Mouse (Mus musculus): ENCODE results near the gene Nfasc. TPM values are rescaled to one million over a fixed set of nuclear protein-coding genes. Genes with fewer than 3 reads are reported as not detected.

Nfasc gene
- polyA plus RNA-seq, 1 experiment from 2014 or later: 0.24 TPM

GRCm38 (mm10) chr1:132598024-132598423 lies 143.6 kb downstream of the Nfasc start:
- H3K27me3 ChIP-seq (ENCODE audit: control insufficient read depth, insufficient read depth, low read length): peaks cover 17% of the 10 kb centered on the region
- H3K36me3 ChIP-seq (ENCODE audit: control insufficient read depth, insufficient read depth, low read length): no peaks in the 10 kb centered on the region
- H3K9me3 ChIP-seq (replicated peaks; ENCODE audit: control insufficient read depth, low read length): no peaks in the 10 kb centered on the region
- no peak for ATAC-seq (replicated peaks; ENCODE audit: insufficient number of reproducible peaks, low FRiP score, low TSS enrichment)
- no peak overlapping the region for H3K4me2 ChIP-seq
- no peak overlapping the region for H3K27ac ChIP-seq (ENCODE audit: low read depth, low read length)
- H3K9ac ChIP-seq (ENCODE audit: low read depth, low read length): no peak overlapping the region
- no peaks in the 10 kb centered on the region for H3K4me1 ChIP-seq (ENCODE audit: control insufficient read depth, insufficient read depth, low read length)
- H3K4me3 ChIP-seq (ENCODE audit: low read depth, low read length): no peak overlapping the region
- WGBS (ENCODE audit: insufficient replicate concordance): 83% methylated on average over 5 of the region's 5 CpGs

DNA sequence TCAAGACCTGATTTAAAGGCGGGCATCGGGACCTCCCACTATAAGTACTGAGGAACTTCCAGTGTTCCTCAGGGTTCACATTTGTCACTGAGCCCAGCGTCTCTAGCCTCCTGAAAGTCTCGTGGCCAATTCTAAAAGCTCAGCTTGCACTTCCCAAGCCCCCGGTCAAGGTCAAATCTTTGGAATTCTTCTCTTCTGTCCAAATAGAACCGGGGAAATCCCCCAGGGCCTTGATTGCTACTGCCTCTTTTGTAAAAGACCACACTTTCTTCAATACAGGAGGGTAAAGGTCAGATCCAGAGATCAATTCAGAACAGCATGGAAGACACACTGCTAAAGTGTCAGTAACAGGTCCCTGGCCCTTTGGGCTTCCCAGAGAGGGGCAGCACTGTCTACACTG lies 145.9 kb downstream of the Nfasc start:
- Histone ChIP-seq H3K36me3 (ENCODE audit: control insufficient read depth, insufficient read depth, low read length) (no peaks in the 10 kb centered on the region), H3K9me3 (replicated peaks; ENCODE audit: control insufficient read depth, low read length) (no peaks in the 10 kb centered on the region), H3K4me1 (ENCODE audit: control insufficient read depth, insufficient read depth, low read length) (no peaks in the 10 kb centered on the region), H3K4me2 (no peak overlapping the region), H3K27me3 (ENCODE audit: control insufficient read depth, insufficient read depth, low read length) (peaks cover 24% of the 10 kb centered on the region), H3K27ac (ENCODE audit: low read depth, low read length) (no peak overlapping the region), H3K9ac (ENCODE audit: low read depth, low read length) (no peak overlapping the region), H3K4me3 (ENCODE audit: low read depth, low read length) (no peak overlapping the region)
- ATAC-seq (replicated peaks; ENCODE audit: insufficient number of reproducible peaks, low FRiP score, low TSS enrichment): no peak
- WGBS (ENCODE audit: insufficient replicate concordance): 39% methylated on average over 6 of the region's 6 CpGs

DNA sequence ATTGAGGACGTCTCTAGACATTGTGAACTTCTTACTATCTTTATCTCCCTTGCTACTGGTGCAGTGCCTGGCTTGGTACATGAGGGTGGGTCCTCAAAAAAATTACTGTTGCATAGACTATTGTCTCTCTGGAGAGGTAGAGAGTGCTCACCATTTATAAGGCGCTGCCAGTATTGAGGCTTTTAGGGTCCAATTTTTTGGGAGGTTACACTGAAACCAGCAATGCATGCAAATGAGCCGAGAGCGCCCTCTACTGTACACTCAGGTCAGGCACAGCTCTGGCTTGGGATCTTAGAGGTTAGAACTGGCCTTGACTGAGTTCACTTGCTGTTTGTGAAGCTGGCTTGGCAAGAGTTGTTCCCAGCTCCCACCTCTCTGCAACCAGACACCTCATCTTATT lies 147.0 kb downstream of the Nfasc start:
- 12% methylated on average over 4 of the region's 4 CpGs for WGBS (ENCODE audit: insufficient replicate concordance)
- Histone ChIP-seq H3K4me2 (no peak overlapping the region), H3K4me3 (ENCODE audit: low read depth, low read length) (no peak overlapping the region), H3K27me3 (ENCODE audit: control insufficient read depth, insufficient read depth, low read length) (peaks cover 24% of the 10 kb centered on the region), H3K9ac (ENCODE audit: low read depth, low read length) (no peak overlapping the region), H3K36me3 (ENCODE audit: control insufficient read depth, insufficient read depth, low read length) (no peaks in the 10 kb centered on the region), H3K27ac (ENCODE audit: low read depth, low read length) (no peak overlapping the region), H3K9me3 (replicated peaks; ENCODE audit: control insufficient read depth, low read length) (no peaks in the 10 kb centered on the region), H3K4me1 (ENCODE audit: control insufficient read depth, insufficient read depth, low read length) (no peaks in the 10 kb centered on the region)
- no peak for ATAC-seq (replicated peaks; ENCODE audit: insufficient number of reproducible peaks, low FRiP score, low TSS enrichment)

DNA sequence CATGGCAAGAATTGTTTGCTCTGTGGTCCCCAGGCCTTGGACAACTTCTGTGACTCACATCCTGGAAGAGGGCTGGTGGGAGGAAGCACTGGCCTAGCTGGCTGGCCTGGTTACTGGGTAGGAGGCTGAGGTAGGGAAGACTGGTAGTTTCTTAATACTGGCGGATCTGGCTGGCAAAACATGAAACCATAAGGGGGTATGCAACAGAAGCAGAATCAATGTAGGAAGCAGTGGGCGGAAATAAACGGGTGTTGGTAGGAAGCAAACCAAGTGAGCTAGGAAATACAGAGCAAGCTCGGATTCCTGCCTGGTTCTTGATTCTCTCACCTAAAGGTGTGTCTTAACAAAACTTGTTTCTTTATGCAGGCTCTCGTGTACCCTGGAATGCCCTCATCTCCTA lies 149.5 kb downstream of the Nfasc start:
- ATAC-seq (replicated peaks; ENCODE audit: insufficient number of reproducible peaks, low FRiP score, low TSS enrichment): no peak
- Histone ChIP-seq H3K27me3 (ENCODE audit: control insufficient read depth, insufficient read depth, low read length) (peaks cover 21% of the 10 kb centered on the region), H3K36me3 (ENCODE audit: control insufficient read depth, insufficient read depth, low read length) (no peaks in the 10 kb centered on the region), H3K4me2 (no peak overlapping the region), H3K27ac (ENCODE audit: low read depth, low read length) (no peak overlapping the region), H3K9me3 (replicated peaks; ENCODE audit: control insufficient read depth, low read length) (no peaks in the 10 kb centered on the region), H3K9ac (ENCODE audit: low read depth, low read length) (no peak overlapping the region), H3K4me3 (ENCODE audit: low read depth, low read length) (no peak overlapping the region), H3K4me1 (ENCODE audit: control insufficient read depth, insufficient read depth, low read length) (no peaks in the 10 kb centered on the region)
- WGBS (ENCODE audit: insufficient replicate concordance): 79% methylated on average over 5 of the region's 5 CpGs

DNA sequence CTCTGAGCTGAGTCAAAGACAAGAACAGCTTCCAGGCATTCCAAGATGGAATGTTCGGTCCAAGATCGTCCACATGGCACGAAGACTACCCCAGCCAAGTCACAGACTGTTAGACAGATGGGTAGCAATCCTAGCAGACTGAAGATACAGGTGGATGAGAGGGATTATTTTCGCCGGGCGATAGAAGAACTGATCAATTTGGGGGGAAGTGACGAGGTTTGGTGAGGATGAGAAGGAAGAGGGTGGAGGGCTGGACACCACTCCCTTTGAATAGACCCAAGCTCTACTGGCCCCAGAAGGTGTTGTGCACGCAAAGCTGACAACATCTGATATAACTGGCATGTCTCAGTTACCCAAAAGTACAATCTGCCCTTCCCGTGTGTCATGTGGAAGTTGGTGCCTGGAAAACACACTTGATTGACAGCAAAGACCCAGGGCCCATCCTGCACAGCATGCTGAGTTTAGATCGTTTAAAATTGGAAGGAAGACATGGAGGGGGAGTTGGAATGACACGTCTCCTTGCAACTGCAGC lies 150.1 kb downstream of the Nfasc start:
- Histone ChIP-seq H3K27ac (ENCODE audit: low read depth, low read length) (no peak overlapping the region), H3K4me2 (no peak overlapping the region), H3K4me1 (ENCODE audit: control insufficient read depth, insufficient read depth, low read length) (0 out of 2 replicates have a peak, but pooled peaks cover 3% of the 10 kb centered on the region), H3K4me3 (ENCODE audit: low read depth, low read length) (no peak overlapping the region), H3K27me3 (ENCODE audit: control insufficient read depth, insufficient read depth, low read length) (peaks cover 14% of the 10 kb centered on the region), H3K9ac (ENCODE audit: low read depth, low read length) (no peak overlapping the region), H3K9me3 (replicated peaks; ENCODE audit: control insufficient read depth, low read length) (no peaks in the 10 kb centered on the region), H3K36me3 (ENCODE audit: control insufficient read depth, insufficient read depth, low read length) (no peaks in the 10 kb centered on the region)
- no peak for ATAC-seq (replicated peaks; ENCODE audit: insufficient number of reproducible peaks, low FRiP score, low TSS enrichment)
- 77% methylated on average over 11 of the region's 11 CpGs for WGBS (ENCODE audit: insufficient replicate concordance)

DNA sequence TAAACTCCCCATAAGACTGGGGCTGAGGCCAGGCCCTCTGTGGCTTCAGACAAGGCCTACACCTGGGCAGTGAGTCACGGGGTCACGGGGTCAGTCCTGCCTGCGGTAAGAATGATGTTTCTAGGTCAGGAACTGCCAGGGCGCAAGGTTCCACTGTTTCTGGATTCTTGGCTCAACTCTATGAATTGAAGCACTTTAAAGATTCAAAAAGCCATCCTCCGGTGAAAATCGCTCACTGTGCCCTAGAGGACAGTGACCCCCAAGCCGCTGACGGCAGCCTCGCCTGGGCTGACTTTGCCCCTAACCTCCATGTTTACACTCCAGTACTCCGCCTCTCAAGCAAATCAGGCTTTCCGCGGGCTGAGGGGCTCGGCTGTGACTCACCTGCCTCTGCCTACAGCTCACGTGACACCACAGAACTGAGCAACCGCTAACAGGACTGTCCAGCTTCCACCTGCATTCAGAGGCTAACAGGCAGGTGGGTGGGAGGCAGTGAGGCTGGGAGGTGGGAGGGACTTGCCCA lies 154.9 kb downstream of the Nfasc start:
- H3K27ac ChIP-seq (ENCODE audit: low read depth, low read length): no peak overlapping the region
- ATAC-seq (replicated peaks; ENCODE audit: insufficient number of reproducible peaks, low FRiP score, low TSS enrichment): no peak
- 0 out of 2 replicates have a peak, but pooled peaks cover 3% of the 10 kb centered on the region for H3K4me1 ChIP-seq (ENCODE audit: control insufficient read depth, insufficient read depth, low read length)
- no peak overlapping the region for H3K4me3 ChIP-seq (ENCODE audit: low read depth, low read length)
- no peaks in the 10 kb centered on the region; the same call in 1 of the 2 replicates for H3K27me3 ChIP-seq (ENCODE audit: control insufficient read depth, insufficient read depth, low read length)
- H3K9me3 ChIP-seq (replicated peaks; ENCODE audit: control insufficient read depth, low read length): no peaks in the 10 kb centered on the region
- WGBS (ENCODE audit: insufficient replicate concordance): 57% methylated on average over 15 of the region's 15 CpGs
- no peak overlapping the region for H3K9ac ChIP-seq (ENCODE audit: low read depth, low read length)
- no peaks in the 10 kb centered on the region for H3K36me3 ChIP-seq (ENCODE audit: control insufficient read depth, insufficient read depth, low read length)
- no peak overlapping the region for H3K4me2 ChIP-seq

DNA sequence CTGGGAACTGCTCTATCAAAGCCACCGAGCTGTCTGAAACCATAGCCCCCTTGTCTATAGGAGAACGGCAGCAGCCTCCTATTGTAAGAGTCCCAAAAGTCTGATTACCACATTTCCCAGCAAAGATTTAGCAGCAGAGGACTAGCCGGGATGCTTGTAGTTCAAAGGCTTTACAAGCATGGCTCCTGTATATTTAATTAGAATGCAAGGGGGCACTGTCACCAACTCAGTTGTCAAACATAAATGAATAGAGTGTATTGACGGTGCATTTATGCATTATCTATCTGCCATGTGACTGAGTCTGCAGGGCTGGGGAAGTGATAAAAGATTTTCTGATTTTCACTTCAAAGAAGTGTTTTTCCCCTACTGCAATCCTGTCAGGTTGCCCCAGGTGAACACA lies 156.2 kb downstream of the Nfasc start:
- Histone ChIP-seq H3K4me2 (no peak overlapping the region), H3K27me3 (ENCODE audit: control insufficient read depth, insufficient read depth, low read length) (no peaks in the 10 kb centered on the region), H3K4me1 (ENCODE audit: control insufficient read depth, insufficient read depth, low read length) (peaks cover 9% of the 10 kb centered on the region; the same call in 1 of the 2 replicates), H3K27ac (ENCODE audit: low read depth, low read length) (no peak overlapping the region), H3K9me3 (replicated peaks; ENCODE audit: control insufficient read depth, low read length) (no peaks in the 10 kb centered on the region), H3K36me3 (ENCODE audit: control insufficient read depth, insufficient read depth, low read length) (no peaks in the 10 kb centered on the region), H3K9ac (ENCODE audit: low read depth, low read length) (no peak overlapping the region), H3K4me3 (ENCODE audit: low read depth, low read length) (no peak overlapping the region)
- no peak for ATAC-seq (replicated peaks; ENCODE audit: insufficient number of reproducible peaks, low FRiP score, low TSS enrichment)
- 66% methylated on average over 4 of the region's 4 CpGs for WGBS (ENCODE audit: insufficient replicate concordance)

- Histone ChIP-seq H3K27me3 (ENCODE audit: control insufficient read depth, insufficient read depth, low read length) (no peaks in the 10 kb centered on the region), H3K4me1 (ENCODE audit: control insufficient read depth, insufficient read depth, low read length) (peaks cover 9% of the 10 kb centered on the region; the same call in 1 of the 2 replicates), H3K36me3 (ENCODE audit: control insufficient read depth, insufficient read depth, low read length) (no peaks in the 10 kb centered on the region), H3K4me3 (ENCODE audit: low read depth, low read length) (no peak overlapping the region), H3K27ac (ENCODE audit: low read depth, low read length) (no peak overlapping the region), H3K9me3 (replicated peaks; ENCODE audit: control insufficient read depth, low read length) (no peaks in the 10 kb centered on the region), H3K9ac (ENCODE audit: low read depth, low read length) (no peak overlapping the region), H3K4me2 (no peak overlapping the region)
- 64% methylated on average over 18 of the region's 18 CpGs for WGBS (ENCODE audit: insufficient replicate concordance)
- ATAC-seq (replicated peaks; ENCODE audit: insufficient number of reproducible peaks, low FRiP score, low TSS enrichment): no peak
Measured at GRCm38 (mm10) chr1:132582998-132583604, 158.5 kb downstream of the Nfasc start.

Data from heart, embryonic 11.5 days (tissue).